Mouse (Mus musculus): ENCODE results near the gene Dao.

Dao gene

DNA sequence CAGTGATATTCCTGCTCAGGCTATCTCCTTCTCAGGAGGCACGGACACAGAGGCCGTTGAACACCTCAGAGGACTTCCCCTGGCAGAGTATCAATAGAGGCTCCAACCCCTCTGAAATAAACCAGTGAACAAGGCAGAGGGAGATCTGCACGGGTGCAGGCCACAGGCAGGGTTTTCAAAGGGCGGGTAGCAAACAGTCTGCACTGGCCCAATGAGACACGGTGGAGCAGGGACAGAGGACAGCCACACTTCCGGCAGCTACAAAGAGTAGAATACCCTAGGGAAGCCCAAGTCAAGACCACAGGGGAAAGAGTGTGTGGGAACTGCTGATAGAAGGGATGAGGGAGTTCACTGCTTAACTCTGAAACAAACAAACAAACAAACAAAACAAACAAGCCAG is 20.0 kb upstream of the Dao start:
- no peak for DNase-seq (ENCODE audit: low spot score in 2 of 2)

DNA sequence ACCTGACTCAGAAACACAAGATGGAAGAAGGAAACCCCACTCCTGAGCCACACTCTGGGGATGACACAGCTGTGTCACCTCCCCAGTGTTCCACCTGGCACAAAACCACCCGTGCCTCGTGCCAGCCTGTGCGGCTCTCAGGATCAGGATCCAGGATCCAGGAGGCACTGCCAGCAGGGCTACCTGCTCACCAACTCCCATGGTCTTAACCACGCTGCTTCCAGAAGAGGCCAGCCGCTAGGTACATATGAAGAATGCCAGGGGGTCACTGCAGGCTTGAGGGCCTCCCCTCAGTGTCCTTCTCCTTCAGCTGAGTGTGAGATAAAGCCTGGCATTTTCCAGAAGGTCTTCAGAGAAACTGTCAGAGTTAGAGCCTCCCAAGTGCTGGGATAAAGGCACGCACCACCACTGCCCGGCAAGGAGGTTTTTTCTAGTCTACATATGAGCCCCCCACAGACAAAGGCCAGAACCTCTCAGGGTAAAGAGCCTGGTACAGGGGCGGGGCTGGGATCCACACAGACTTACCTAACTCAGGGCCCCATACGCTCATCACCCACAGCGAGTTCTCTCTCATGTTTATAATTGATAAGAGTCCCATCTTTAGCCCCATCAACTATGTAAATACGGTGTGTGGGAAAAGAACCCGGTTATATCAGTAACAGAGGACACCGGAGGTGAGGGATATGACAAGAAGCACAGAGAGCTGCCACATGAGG is 19.3 kb upstream of the Dao start:
- DNase-seq (ENCODE audit: low spot score in 2 of 2): no peak

DNA sequence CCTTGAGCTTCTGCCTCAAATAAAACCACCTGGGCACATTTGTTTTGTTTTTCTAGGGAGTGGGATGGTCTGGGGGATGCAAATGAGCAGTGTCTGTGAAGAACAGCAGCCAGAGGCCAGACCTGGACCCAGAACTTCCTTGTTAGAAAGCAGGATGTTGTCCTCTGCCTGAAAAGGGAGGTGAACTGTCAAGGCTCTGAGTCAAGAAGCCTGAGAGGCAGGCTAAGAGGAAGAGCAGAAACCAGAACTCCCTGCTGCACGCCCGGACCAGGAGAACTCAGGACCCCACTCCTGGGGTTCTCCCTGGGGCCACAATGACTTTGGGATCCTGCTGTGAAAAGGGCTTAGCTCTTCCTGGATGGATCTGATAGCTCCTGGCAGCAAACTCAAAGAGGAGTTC is 17.8 kb upstream of the Dao start:
- no peak for DNase-seq (ENCODE audit: low spot score in 2 of 2)

DNA sequence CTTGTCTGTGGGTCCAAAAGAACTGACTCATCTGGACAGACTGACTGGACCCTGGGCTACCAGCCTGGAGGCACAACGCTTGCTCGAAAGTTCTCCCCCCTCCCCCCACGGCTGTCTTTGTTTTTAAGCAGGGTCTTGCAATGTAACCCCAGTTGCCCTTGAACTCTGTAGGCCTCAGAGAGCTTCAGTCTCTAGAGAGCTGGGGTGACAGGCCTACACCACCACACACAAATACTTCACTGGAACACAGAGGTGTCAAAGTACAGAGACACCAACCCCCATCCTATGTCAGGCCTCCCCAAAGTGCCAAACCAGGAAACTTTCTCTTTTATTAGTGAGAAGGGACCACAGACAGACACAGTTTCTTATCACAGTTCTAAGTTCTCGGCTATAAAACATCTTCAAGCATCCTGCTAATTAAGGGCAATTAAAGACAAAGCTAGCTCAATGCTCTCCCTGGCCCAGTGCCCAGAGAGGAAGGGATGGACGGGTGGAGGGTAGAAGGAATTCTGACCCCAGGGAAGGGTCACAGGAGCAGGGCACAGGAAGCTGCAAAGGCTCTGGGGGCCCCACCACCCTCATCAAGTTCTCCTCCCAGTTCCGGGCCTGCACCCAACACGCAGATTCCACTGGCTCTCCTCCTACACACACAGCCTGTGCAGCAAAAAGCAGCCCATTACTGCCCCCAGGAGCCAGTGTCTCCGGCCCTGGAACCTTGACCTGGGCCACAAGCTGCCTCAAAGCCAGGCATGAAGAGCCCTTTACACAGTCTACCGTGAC is 17.1 kb upstream of the Dao start:
- no peak for DNase-seq (ENCODE audit: low spot score in 2 of 2)

DNA sequence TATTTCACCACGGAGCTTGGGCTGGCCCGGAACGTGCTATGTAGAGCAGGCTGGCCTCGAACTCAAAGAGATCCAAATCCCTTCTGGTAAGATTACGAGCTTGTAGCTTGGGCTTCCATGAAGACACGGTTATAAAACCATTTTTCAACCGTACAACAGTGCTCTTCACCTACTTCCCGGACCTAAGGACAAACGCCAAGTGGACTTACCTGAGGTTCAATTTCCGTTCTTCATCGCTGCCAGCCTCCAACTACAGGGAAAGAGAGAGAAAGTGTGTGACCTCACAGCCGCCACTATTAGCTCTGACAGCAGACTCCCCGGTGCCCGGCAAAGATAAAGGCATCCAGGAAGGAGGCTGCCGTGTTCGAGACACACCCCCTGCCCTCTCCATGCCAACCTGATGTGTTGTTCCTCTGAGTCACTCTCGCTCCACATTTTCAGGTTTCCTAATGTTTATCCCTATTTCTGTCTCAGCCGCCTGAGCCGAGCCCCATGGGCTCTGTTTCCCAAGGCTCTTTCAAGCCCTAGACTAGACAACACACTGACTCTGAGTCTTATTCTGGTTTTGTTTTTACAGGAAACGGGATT is 14.0 kb upstream of the Dao start:
- DNase-seq (ENCODE audit: low spot score in 2 of 2): no peak

DNA sequence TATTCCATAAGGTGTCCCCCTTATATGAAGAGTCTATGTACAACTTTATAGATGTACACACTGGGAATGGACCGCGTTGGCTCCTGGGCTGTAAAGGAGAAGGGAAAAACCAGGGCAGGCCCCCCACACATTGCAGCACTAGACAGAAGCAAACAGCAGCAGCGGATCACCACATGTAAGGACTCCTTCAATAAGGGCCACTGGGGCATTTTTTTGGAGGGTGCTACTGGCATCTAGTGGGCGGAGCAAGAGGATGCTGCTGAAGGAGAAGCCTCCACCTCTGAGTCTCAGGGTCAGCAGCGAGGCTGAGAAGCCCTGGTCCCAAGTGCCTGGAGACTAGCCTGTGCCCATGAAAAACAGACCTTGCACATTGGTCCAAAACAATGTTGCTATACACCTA is 12.9 kb upstream of the Dao start:
- DNase-seq (ENCODE audit: low spot score in 2 of 2): no peak

DNA sequence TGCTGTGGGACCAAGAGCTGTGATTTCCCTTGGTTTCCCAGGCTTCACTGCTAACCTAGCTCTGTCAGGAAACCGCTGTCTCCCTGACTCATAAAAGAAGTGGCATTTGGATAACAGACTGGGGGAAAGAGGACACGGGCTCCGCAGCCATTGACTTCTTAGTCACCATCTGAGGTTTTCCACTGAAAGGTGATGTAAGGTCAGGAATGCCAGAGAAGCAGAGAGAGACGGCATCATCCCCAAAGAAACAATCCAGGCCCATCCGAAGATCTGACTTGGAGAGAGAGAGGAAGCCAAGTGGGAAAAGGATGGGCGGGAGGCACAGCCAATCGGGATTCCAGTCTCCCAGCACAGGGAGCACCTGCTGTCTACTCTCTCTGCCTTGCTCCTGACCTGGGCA is 12.4 kb upstream of the Dao start:
- no peak for DNase-seq (ENCODE audit: low spot score in 2 of 2)

DNA sequence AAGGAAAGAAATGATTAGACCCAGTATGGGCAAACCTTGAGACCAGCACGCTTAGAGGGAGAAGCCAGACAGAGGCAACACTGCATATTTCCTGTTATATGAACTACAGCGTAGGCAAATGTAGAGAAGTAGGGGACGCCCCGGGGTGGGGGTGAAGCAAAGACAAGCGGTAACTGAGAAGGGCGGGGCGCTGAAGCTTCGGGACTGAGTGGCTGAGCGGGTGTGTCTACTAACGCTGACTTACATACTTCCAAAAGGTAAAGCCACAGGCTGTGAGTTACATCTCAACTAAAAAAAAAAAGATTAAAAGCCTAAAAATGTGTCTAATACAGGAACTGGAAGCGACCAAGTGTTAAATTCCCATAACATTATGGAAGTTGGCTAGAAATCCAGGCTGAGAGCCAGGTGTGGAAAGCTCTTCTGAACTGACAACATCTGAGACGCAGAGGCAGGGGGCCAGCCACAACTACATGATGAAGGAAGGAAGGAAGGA is 11.1 kb upstream of the Dao start:
- peak; percentile 56 to 61 for DNase-seq (ENCODE audit: low spot score in 2 of 2)

DNA sequence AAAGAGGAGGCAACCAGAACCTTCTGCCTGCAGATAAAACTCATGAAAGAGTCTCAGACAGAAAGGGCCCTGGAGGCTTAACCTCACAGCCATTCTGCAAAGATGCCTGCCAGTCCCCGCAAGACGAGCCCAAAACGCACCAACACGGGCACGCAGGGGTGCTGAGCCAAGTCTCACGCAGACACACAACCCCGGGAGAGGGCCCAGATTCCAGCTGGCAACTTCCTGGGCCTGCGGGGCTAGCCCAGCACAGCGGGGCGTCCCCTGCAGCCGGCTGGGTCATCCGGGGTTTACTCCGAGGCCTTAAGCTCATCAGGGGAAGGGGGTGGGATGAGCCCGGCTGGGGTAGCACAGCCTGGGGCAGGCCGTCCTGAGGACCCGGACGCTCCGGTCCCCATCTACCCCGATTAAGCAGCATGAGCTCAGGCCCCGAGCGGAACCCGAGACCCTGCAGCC is 10.4 kb upstream of the Dao start:
- DNase-seq (ENCODE audit: low spot score in 2 of 2): peak; percentile 5 to 16

DNA sequence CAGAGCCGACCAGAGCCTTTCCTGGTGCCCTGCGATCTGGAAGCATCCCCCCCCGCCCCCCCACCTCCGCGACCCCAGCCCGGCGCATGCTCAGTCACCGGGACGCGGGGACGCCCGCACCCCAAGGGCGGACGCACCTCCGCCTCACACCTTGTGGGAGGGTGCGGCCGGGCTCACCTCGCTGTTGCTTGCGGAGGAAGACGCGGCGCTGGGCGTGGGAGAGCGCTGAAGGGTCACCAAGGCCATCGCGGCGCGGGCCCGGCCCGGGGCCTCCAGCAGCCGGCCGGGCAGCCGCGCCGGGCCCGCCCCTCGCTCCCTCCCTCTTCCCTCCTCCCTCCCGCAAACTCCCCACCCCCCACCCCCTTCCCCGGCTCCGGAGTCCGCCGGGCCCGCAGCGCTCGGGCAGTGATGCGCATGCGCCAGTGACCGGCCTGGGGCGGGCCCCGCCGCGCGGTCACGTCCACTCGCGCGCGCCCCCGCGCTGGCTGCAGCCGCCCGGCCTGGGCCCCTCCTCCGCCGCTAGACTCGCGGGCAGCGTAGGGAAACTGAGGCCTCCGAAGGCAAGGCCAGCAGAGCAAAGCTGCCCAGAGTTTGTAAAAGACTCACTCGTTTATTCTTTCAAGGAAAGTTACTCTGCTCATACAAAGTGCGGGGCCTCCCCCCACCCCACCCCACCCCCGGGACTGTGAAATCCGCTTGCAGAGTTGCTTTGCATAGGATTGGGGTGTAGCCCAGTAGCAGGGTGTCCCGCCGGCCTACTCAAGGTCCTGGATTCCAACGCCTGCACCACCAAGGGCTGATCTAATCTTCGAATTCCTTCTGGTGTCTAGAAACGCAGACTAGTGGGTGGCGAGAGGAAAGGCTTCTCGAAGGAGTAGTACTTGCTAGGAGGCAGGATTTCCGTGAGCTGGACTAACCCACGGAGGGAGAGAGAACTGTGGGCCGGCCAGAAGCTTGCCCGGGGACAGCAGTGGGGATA is 9.7 kb upstream of the Dao start, which contains the start of gene Ssh1:
Gene Ssh1, minus strand, starts transcription at position 408 of the 979 bp plus-strand sequence.
- peak in 1 of 2 experiments; percentile 48 for DNase-seq (ENCODE audit: low spot score in 2 of 2)

DNA sequence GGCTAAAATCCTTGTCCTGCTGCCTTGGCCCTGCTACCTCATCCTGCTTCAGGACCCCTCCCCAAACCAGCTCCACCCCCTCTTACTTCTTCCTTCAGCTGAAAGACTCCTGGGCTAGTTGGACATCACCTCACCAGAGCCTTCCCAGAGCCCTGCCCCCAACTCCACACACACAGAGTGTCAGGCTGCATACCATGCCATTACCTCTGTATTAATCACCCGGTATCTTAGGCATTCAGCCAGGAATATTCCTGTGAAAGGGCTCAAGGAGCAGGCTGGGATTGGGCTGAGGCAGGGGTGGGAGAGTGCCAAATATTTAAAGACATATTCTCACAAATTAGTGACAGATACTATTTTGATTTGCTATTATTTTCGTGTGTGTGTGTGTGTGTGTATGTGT is 7.0 kb upstream of the Dao start:
- no peak for DNase-seq (ENCODE audit: low spot score in 2 of 2)

DNA sequence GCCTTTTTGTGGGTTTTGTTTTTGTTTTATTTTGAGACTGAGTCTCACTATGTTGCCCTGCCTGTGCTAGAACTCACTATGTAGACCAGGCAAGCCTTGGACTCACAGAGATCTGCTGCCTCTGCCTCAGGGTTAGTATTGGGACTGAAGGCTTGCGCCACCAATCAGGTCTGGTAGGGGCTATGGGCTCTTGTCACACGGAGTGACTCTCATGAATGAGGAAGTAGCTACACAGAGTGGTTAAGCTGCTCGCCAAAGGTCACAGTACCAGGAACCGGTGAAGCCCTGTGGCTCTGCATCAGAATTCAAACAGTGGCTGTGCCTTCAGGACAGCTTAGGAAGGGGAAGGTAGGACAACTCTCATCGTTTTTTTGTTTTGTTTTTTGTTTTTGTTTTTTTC is 4.1 kb upstream of the Dao start:
- no peak for DNase-seq (ENCODE audit: low spot score in 2 of 2)

DNA sequence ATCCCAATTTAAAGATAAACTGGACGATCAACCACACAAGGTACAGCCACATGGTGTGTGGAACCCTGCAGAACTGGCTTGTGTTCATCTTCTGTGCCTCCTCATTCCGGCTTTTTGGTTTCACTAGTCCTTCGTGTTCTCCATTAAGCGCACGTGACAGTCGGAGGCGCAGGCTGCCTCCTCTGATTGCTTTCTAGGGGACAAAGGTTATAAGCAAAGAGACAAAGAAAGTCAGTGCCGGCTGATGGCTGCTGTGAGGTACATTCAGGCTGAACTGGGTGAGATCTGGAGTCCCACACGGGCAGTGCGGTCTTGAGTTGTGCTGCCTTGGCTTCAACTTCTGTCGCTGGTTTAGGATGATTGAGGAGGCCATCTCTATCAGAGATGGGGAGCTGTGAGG is 1.1 kb downstream of the Dao start:
- DNase-seq (ENCODE audit: low spot score in 2 of 2): no peak

DNA sequence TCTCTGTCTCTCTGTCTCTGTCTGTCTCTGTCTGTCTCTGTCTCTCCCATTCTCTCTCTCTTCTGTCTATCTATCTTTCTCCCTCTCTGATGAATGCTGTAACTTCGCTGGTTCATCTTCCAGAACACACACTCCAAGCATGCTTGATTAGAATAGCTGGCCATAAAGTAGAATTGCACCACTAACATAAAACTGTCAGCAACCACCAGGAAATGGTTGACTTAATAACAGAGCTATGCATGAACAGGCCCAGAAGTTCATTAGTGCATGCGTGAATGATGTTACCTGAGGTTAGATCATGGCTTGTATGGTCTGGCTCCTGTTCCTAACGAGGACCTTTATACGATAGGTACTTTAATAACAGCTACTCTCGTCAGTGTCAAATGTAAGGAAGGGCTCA is 1.6 kb downstream of the Dao start:
- no peak for DNase-seq (ENCODE audit: low spot score in 2 of 2)

DNA sequence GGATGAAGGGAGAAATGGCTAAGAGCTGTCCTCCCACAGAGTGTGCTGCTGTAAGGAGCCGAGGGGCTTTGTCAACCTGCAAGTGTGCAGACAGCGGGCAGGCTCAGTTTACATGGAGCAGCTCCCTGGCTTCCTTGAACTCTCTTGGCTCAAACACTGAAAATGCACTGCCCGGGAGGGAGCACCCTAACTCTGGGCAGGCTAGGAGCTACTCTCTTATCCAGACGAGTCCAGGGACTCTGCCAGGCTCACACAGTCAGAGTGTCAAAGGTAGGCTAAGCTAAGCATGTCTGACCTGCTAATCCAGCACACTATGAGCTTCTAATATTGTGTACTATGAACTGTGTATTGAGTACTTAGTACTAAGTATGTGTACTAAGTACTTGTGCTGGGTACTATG is 3.5 kb downstream of the Dao start:
- no peak for DNase-seq (ENCODE audit: low spot score in 2 of 2)

DNA sequence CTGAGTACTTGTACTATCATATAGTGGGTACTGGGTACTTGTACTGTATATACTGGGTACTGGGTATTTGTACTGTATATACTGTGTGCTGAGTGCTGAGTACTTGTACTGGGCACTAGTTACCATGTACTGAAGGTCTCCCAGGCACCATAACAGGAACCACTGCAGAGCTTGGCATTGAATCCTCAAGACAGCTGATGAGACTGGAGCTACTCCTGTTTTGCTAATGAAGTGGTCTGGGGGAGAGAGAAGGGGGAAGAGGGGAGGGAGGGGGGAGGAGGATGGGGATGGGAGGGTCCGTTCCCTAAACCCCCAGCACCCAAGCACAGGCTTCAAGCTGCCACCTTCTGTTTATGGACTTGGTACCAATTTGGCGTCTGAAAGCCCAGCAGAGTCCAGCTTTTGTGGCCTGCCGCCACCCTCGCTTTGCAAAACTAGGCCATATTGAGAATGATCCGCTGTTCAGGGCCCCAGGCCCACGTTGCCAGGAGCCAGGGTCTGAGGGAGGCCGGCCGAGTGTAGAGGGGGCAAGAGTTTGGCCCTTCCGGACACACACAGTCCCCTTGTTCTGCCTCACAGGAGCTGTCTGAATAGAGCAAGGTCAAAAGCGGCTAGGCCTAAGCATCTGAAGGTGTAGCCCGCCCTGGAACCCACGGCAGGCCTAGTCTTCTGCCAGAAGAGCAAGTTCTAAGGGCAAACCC is 4.4 kb downstream of the Dao start:
- DNase-seq (ENCODE audit: low spot score in 2 of 2): no peak

DNA sequence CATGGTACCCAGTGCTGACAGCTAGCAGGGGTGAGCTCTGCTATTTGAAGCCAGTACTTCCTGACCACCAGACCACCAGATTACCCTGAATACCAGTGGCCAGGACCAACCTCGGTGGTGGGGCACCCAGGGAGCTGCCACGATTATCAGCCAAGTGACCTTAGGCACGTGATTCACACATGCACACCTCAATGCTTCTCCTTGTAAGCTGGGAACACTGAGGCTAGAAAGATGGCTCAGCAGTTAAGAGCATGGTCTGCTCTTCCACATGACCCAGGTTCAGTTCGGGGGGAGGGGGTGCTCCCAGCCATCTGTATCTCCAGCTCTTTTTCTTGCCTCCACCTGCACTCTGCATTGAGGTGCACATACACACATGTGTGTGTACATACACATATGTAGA is 5.5 kb downstream of the Dao start:
- no peak for DNase-seq (ENCODE audit: low spot score in 2 of 2)

DNA sequence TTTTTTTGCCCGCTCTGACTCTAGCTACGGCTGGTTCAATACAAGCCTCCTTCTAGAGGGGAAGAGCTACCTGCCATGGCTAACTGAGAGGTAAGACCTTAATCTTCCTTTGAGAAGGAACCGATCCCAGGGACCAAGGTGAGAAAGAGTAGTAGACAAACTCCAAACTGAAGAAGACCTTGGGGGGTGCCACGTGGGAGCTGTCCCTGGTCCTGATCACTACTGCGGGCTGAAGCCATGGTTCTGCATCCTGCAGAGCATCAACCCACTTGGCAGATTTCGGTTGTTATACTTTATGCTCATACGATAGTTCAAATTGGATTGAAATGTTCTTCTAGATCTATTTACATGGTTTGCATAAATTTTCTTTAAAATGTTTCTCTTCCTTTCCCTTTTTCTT is 11.6 kb downstream of the Dao start:
- peak in 1 of 2 experiments; percentile 22 for DNase-seq (ENCODE audit: low spot score in 2 of 2)

DNA sequence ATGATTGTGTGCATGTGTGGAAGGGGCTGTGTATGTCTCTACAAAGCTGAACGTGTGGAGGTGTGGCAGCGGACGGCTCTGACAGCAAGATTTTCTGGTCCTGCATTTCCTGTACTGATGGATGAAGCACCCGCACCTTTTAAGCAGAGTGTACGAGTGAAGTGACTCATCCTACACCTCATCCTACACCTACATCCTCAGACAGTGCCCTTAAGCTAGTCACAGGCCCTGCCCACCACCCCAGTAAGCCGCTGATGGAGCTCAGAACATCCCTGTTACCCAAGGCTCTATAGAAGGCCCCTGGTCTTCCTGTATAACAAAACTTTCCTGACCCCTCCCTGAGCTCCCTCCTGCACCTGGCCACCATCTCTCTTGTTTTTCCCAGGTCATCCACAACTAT is 20.9 kb downstream of the Dao start:
- no peak for DNase-seq (ENCODE audit: low spot score in 2 of 2)

DNA sequence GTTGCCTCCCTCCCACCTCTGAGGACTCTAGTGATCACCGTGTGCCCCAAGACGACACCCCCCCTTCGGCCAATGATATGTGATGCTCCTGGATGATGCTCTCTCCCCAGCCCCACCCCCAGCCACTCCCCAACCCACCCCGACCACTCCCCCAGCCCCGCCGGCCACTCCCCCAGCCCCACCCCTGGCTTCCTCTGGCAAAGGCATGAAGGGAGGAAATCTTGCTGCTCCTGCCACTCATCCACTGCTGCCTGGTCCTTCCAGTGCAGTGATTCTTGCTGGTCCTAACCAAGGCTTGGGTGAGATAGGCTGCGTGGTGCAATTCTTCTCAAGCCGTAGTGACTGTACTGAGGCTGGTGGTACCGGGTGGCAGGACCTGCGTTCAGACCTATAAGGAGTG is 21.4 kb downstream of the Dao start:
- DNase-seq (ENCODE audit: low spot score in 2 of 2): no peak

Data from thymus, postnatal 10 days (tissue).